Mouse (Mus musculus) heart, postnatal 4 days (tissue): ENCODE measurements around the gene Plekhb1. TPM values are rescaled to one million over a fixed set of nuclear protein-coding genes. Genes with fewer than 3 reads are reported as not detected.

Experiments used
- total RNA-seq, 2 experiments: library from RNA; stranded (reverse); gene quantifications; 2 replicates each; pipeline ENCODE4 v1.2.3; 2021

Plekhb1 gene
- total RNA-seq, 2 experiments from 2014 or later, result 0.65 to 1.5 TPM

Other genes starting within 250 kb of the Plekhb1 start
- 10 to 100 TPM; 15.2 to 16.5 TPM for gene Ucp3, start 189.4 kb downstream of the Plekhb1 start, total RNA-seq
- 100 to 1,000 TPM; 338 to 355 TPM for gene Ucp2, start 169.1 kb downstream of the Plekhb1 start, total RNA-seq
- gene Dnajb13, start 147.5 kb downstream of the Plekhb1 start, total RNA-seq, result not detected
- gene Coa4, start 125.3 kb downstream of the Plekhb1 start, total RNA-seq, result 10 to 100 TPM in 1 of 2 experiments, 1 to 10 TPM in 1; 9.7 to 10.6 TPM
- gene Rab6a, start 55.0 kb downstream of the Plekhb1 start, total RNA-seq, result 10 to 100 TPM; 84.1 to 84.7 TPM
- 10 to 100 TPM; 74.9 to 78.5 TPM for gene Mrpl48, start 54.1 kb downstream of the Plekhb1 start, total RNA-seq
- gene Fam168a, start 44.2 kb upstream of the Plekhb1 start, total RNA-seq, result 10 to 100 TPM; 55.1 to 58.6 TPM
- 1 to 10 TPM; 5.6 to 6.4 TPM for gene Relt, start 201.0 kb upstream of the Plekhb1 start, total RNA-seq